Mouse (Mus musculus): ENCODE results near the gene Gid8.

DNA sequence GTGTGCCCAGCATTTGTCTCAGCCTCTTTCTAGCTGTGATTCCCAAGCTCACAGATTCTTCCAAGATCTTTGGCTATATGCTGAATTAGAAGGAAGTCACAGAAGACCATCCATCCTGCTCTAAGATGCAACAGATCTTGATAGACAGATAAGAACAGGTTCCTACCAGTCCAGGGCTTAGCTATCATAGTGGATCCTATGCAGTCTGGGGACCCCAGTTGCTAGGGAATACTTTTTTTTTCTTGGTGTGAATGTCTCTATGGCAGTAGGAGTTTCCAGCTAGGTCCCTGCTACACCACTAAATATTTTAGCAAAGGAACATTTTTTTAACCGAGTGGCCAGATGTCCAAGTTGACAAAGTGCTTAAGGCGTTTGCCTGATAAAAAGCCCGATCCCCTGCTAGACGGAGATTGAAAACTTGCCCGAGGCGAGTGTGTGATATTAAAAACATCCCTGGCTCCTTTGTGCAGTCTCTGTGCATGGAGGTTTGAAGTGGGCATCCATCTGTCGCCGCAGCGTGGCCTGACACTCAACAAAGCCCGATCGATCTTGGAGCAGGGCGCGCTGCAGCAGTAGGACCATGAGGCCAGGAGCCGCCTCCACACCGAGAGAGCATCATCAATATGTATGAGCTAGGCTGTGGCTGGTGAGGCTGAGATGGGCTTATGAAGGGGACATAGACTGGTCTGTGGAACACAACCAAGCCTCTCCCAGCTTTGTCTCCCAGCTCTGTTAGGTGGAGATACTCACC, 48.8 kb downstream of the Gid8 start:
- no peak for TF ChIP-seq POLR2A (IDR thresholded peaks at IDR 0.05; ENCODE audit: control insufficient read depth, extremely low read depth, insufficient read depth, low read length, poor library complexity)
- no peak for TF ChIP-seq CTCF (IDR thresholded peaks at IDR 0.05; ENCODE audit: borderline replicate concordance, control insufficient read depth, extremely low read depth, insufficient read depth, low read length, poor library complexity)
